Mouse (Mus musculus): ENCODE data around the gene Rasgrf1.

GRCm38 (mm10) chr9:90040916-90041315, 131.2 kb downstream of the Rasgrf1 start:
- no peak for TF ChIP-seq CTCF (IDR thresholded peaks at IDR 0.05; ENCODE audit: control insufficient read depth, insufficient read depth, insufficient replicate concordance, low read depth, low read length)
- no peak for TF ChIP-seq POLR2A (IDR thresholded peaks at IDR 0.05; ENCODE audit: control insufficient read depth, low read depth, low read length)

Data from testis, adult 2 months (tissue).